Mouse (Mus musculus) ZHBTc4 (cell line): ENCODE data around the gene Cdc42se2.

Source experiments
- DNase-seq: peaks from one replicate; pipeline ENCODE4 v3.0.0-alpha.2; 2011; ENCODE audit warnings: low read depth, low spot score

Gene Cdc42se2

GRCm38 (mm10) chr11:54755148-54755664 lies 32.3 kb downstream of the Cdc42se2 start:
- DNase-seq: no peak

- DNase-seq: no peak
These were observed 33.0 kb downstream of the Cdc42se2 start for GRCm38 (mm10) chr11:54754301-54755147.

GRCm38 (mm10) chr11:54751502-54751901 lies 36.0 kb downstream of the Cdc42se2 start:
- no peak for DNase-seq

- DNase-seq: no peak
These were observed 38.6 kb downstream of the Cdc42se2 start for GRCm38 (mm10) chr11:54748891-54749290.

- DNase-seq: peak; percentile 67
These were observed 43.2 kb downstream of the Cdc42se2 start for GRCm38 (mm10) chr11:54744231-54744630.

GRCm38 (mm10) chr11:54741330-54741729 lies 46.1 kb downstream of the Cdc42se2 start:
- DNase-seq: no peak

GRCm38 (mm10) chr11:54739012-54739750 lies 48.3 kb downstream of the Cdc42se2 start:
- DNase-seq: no peak

- DNase-seq: no peak
These were observed 50.6 kb downstream of the Cdc42se2 start for GRCm38 (mm10) chr11:54736903-54737302.

GRCm38 (mm10) chr11:54735114-54735513 lies 52.4 kb downstream of the Cdc42se2 start:
- DNase-seq: no peak

GRCm38 (mm10) chr11:54733546-54733945 lies 53.9 kb downstream of the Cdc42se2 start:
- DNase-seq: no peak

- no peak for DNase-seq
These were observed 56.1 kb downstream of the Cdc42se2 start for GRCm38 (mm10) chr11:54731367-54731766.

- DNase-seq: no peak
These were observed 56.5 kb downstream of the Cdc42se2 start for GRCm38 (mm10) chr11:54730931-54731330.

- peak; percentile 51 for DNase-seq
These were observed 58.2 kb downstream of the Cdc42se2 start for GRCm38 (mm10) chr11:54729311-54729710.

- DNase-seq: no peak
These were observed 59.1 kb downstream of the Cdc42se2 start for GRCm38 (mm10) chr11:54728371-54728770.

GRCm38 (mm10) chr11:54727327-54727901 lies 60.1 kb downstream of the Cdc42se2 start:
- no peak for DNase-seq

GRCm38 (mm10) chr11:54726571-54727062 lies 60.9 kb downstream of the Cdc42se2 start:
- DNase-seq: peak; percentile 83

- DNase-seq: peak; percentile 23
These were observed 63.0 kb downstream of the Cdc42se2 start for GRCm38 (mm10) chr11:54724353-54725034.

- DNase-seq: no peak
These were observed 65.4 kb downstream of the Cdc42se2 start for GRCm38 (mm10) chr11:54722057-54722456.

GRCm38 (mm10) chr11:54718601-54719000 lies 68.9 kb downstream of the Cdc42se2 start:
- DNase-seq: no peak

GRCm38 (mm10) chr11:54717893-54718292 lies 69.6 kb downstream of the Cdc42se2 start:
- no peak for DNase-seq

GRCm38 (mm10) chr11:54712849-54713248 lies 74.6 kb downstream of the Cdc42se2 start:
- no peak for DNase-seq
